In the genomic region with DNA sequence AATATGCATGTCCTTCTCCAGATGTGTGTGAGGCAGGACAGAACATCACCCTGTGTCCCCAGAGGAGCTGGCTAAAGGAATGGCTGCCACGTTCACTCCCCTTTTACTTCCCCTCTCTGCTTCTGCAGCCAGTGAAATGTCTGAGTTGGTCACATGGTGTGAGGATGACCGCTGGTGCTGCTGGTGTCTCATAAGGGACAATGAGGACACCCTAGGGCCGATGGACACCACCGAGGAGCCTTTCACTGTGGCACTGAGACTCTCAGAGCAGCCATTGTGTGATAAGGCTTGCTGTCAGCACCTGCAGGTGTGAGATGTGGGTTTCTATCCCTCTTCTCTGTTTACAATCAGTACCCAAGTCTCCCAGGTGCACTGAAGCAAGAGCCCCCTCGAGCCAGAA, we compare ENCODE assay signal across 26 mouse cellular contexts.
DNase-seq lines count a peak whose midpoint lies in the region; ATAC-seq lines count a peak whose summit lies in the region.
"Had no signal": no experiment of that assay in that cellular context is flagged by ENCODE, and none has a peak within 500 bp of the region (broad histone marks: within the 10 kb centered on the region; RNA-seq: fewer than 3 reads in every experiment).

No protein-coding gene starts in this region.

- intact Hi-C loops in heart, postnatal 14 days (cut with DNase I) = no loop called here
- intact Hi-C loops in heart, postnatal 10 days (cut with DNase I) = no loop called here

- H3K9ac ChIP-seq in heart, embryonic 11.5 days (ENCODE audit: low read depth, low read length) = no peak overlapping the region
- H3K9ac ChIP-seq: embryonic facial prominence, embryonic 12.5 days; forebrain, embryonic 13.5 days; forebrain, embryonic 15.5 days; forebrain, postnatal 0 days had no signal

- peak; percentile 65; the same call in 1 of the 2 replicates for ATAC-seq in heart, embryonic 11.5 days (replicated peaks; ENCODE audit: insufficient number of reproducible peaks, low FRiP score, low TSS enrichment)
- ATAC-seq: activated CD4-positive, CD25-positive, alpha-beta regulatory T cell, adult 4 months; CD4-positive, CD25-positive, alpha-beta regulatory T cell, adult 4 months; forebrain, embryonic 13.5 days; forebrain, embryonic 15.5 days; forebrain, postnatal 0 days; Patski had no signal

- DNase-seq in embryo, embryonic 9.5 days (ENCODE audit: extremely low spot score) = peak; percentile 2
- DNase-seq in embryo, embryonic 10 days (ENCODE audit: low spot score) = no peak
- DNase-seq in heart, postnatal 14 days = no peak
- DNase-seq in heart, postnatal 10 days = peak; percentile 2 to 3
- DNase-seq in heart, adult 9 months (ENCODE audit: low spot score in 2 of 2) = no peak
- DNase-seq: adrenal gland, adult 8-10 months; adrenal gland, postnatal 14 days; adrenal gland, postnatal 36 days; B cell, adult 2 months; cerebellum, adult 11-12 months; cerebellum, adult 2 months; cerebellum, adult 9-10 months; cerebellum, postnatal 10 days; cerebellum, postnatal 25 days; embryo, embryonic 11 days; forebrain, postnatal 0 days had no signal

- no peaks in the 10 kb centered on the region for H3K27me3 ChIP-seq in heart, embryonic 11.5 days (ENCODE audit: control insufficient read depth, insufficient read depth, low read length)
- H3K27me3 ChIP-seq: CH12.LX; embryonic facial prominence, embryonic 12.5 days had no signal

- no peak overlapping the region for H3K27ac ChIP-seq in heart, embryonic 11.5 days (ENCODE audit: low read depth, low read length)
- H3K27ac ChIP-seq: embryonic facial prominence, embryonic 10.5 days; embryonic facial prominence, embryonic 12.5 days; forebrain, embryonic 13.5 days; forebrain, embryonic 15.5 days had no signal

- H3K4me3 ChIP-seq in heart, embryonic 11.5 days (ENCODE audit: low read depth, low read length) = no peak overlapping the region
- H3K4me3 ChIP-seq: embryonic facial prominence, embryonic 10.5 days; embryonic facial prominence, embryonic 12.5 days; forebrain, embryonic 13.5 days; forebrain, embryonic 15.5 days had no signal

- H3K9me3 ChIP-seq in heart, embryonic 11.5 days (replicated peaks; ENCODE audit: control insufficient read depth, low read length) = no peaks in the 10 kb centered on the region
- H3K9me3 ChIP-seq: embryonic facial prominence, embryonic 10.5 days; embryonic facial prominence, embryonic 12.5 days; forebrain, embryonic 15.5 days; G1E had no signal

- WGBS in heart, embryonic 11.5 days (ENCODE audit: insufficient replicate concordance) = 33% methylated on average over 5 of the region's 5 CpGs

- H3K4me2 ChIP-seq in heart, embryonic 11.5 days = peak overlapping the region; percentile 32; the same call in 1 of the 2 replicates
- H3K4me2 ChIP-seq: embryonic facial prominence, embryonic 12.5 days; forebrain, embryonic 13.5 days; forebrain, embryonic 15.5 days had no signal

- no peaks in the 10 kb centered on the region for H3K4me1 ChIP-seq in heart, embryonic 11.5 days (ENCODE audit: control insufficient read depth, insufficient read depth, low read length)
- H3K4me1 ChIP-seq: embryonic facial prominence, embryonic 12.5 days; forebrain, embryonic 15.5 days had no signal

- H3K36me3 ChIP-seq in heart, embryonic 11.5 days (ENCODE audit: control insufficient read depth, insufficient read depth, low read length) = no peaks in the 10 kb centered on the region
- H3K36me3 ChIP-seq: embryonic facial prominence, embryonic 10.5 days; embryonic facial prominence, embryonic 12.5 days; forebrain, embryonic 15.5 days; G1E had no signal

Comparison
In these comparisons a context has a peak if more than half of its experiments do, and no peak if none do; other contexts are left out.
1. DNase-seq: peak in embryo, embryonic 9.5 days (single experiment) and heart, postnatal 10 days (2 of 2); none in embryo, embryonic 10 days (single experiment), heart, postnatal 14 days (0 of 2) and heart, adult 9 months (0 of 2).